Mouse (Mus musculus) neural tube, embryonic 13.5 days (tissue): ENCODE measurements at regions not wholly inside any gene's neighbourhood (a gene's known extent, or its start where the extent isn't known, plus 50 kb on each side); places are given as distances from the start of the nearest gene placed in this dataset.
A peak's percentile ranks its signal among the peaks of the same experiment; 100 is the strongest.

Experiments used
- ATAC-seq: fragments of 200-750 bp; cut with Nextera tagmentation; 2 replicates; pipeline ENCODE4 v1.8.0; 2017; ENCODE audit warnings: low read depth, mild to moderate bottlenecking, moderate TSS enrichment, moderate library complexity
- H3K27ac ChIP-seq: fragments of 300-500 bp; sonication (generic); replicated peaks from 2 replicates; pipeline ENCODE4 v1.5.1; 2015; ENCODE audit warnings: moderate library complexity, mild to moderate bottlenecking, inconsistent platforms
- H3K27me3 ChIP-seq: fragments of 300-500 bp; sonication (generic); 2 replicates; pipeline ENCODE4 v1.6.1; 2015; ENCODE audit warnings: mild to moderate bottlenecking, inconsistent platforms
- H3K36me3 ChIP-seq: fragments of 300-500 bp; sonication (generic); 2 replicates; pipeline ENCODE4 v1.6.1; 2015; ENCODE audit warnings: mild to moderate bottlenecking, inconsistent platforms
- H3K4me1 ChIP-seq: fragments of 300-500 bp; sonication (generic); replicated peaks from 2 replicates; pipeline ENCODE4 v1.6.1; 2015; ENCODE audit warnings: inconsistent platforms
- H3K4me2 ChIP-seq: fragments of 300-500 bp; sonication (generic); 2 replicates; pipeline ENCODE4 v1.6.1; 2015; ENCODE audit warnings: inconsistent platforms, mild to moderate bottlenecking, moderate library complexity
- H3K4me3 ChIP-seq: fragments of 300-500 bp; sonication (generic); 2 replicates; pipeline ENCODE4 v1.5.1; 2015; ENCODE audit warnings: mild to moderate bottlenecking, inconsistent platforms
- H3K9ac ChIP-seq: fragments of 300-500 bp; sonication (generic); 2 replicates; pipeline ENCODE4 v1.6.1; 2015; ENCODE audit warnings: moderate library complexity, mild to moderate bottlenecking, inconsistent platforms
- H3K9me3 ChIP-seq: fragments of 300-500 bp; sonication (generic); 2 replicates; pipeline ENCODE4 v1.6.1; 2016; ENCODE audit warnings: inconsistent platforms
- WGBS: fragments of 180-500 bp; shearing (Covaris S2); methylation state at CpG from one replicate; pipeline ENCODE4 v1.1.7; 2015; 5-methylcytosine and 5-hydroxymethylcytosine counted together

GRCm38 (mm10) chr1:61050346-61050745 is 72.6 kb downstream of the Icos start:
- H3K36me3 ChIP-seq, result no peaks in the 10 kb centered on the region
- H3K4me3 ChIP-seq, result no peak overlapping the region
- H3K4me2 ChIP-seq, result no peak overlapping the region
- WGBS, result 89% methylated on average over 4 of the region's 4 CpGs
- H3K27me3 ChIP-seq, result no peaks in the 10 kb centered on the region
- H3K9ac ChIP-seq, result no peak overlapping the region
- no peak for ATAC-seq
- no peak overlapping the region for H3K27ac ChIP-seq
- peaks cover 3% of the 10 kb centered on the region; the same call in 1 of the 2 replicates for H3K4me1 ChIP-seq
- H3K9me3 ChIP-seq, result no peaks in the 10 kb centered on the region

- Histone ChIP-seq H3K4me1 (peaks cover 3% of the 10 kb centered on the region; the same call in 1 of the 2 replicates), H3K4me3 (no peak overlapping the region), H3K9me3 (no peaks in the 10 kb centered on the region), H3K4me2 (no peak overlapping the region), H3K9ac (no peak overlapping the region), H3K36me3 (no peaks in the 10 kb centered on the region), H3K27ac (no peak overlapping the region), H3K27me3 (no peaks in the 10 kb centered on the region)
- ATAC-seq, result no peak
- 22% methylated on average over 1 of the region's 1 CpGs for WGBS
These were observed 75.9 kb downstream of the Icos start for GRCm38 (mm10) chr1:61053676-61054075.

GRCm38 (mm10) chr1:61054391-61054790 is 76.7 kb downstream of the Icos start:
- no peak overlapping the region for H3K27ac ChIP-seq
- no peak overlapping the region for H3K9ac ChIP-seq
- no peaks in the 10 kb centered on the region for H3K36me3 ChIP-seq
- peaks cover 3% of the 10 kb centered on the region; the same call in 1 of the 2 replicates for H3K4me1 ChIP-seq
- H3K27me3 ChIP-seq, result no peaks in the 10 kb centered on the region
- WGBS, result 92% methylated on average over 6 of the region's 6 CpGs
- no peaks in the 10 kb centered on the region for H3K9me3 ChIP-seq
- H3K4me3 ChIP-seq, result no peak overlapping the region
- no peak overlapping the region for H3K4me2 ChIP-seq
- no peak for ATAC-seq

DNA sequence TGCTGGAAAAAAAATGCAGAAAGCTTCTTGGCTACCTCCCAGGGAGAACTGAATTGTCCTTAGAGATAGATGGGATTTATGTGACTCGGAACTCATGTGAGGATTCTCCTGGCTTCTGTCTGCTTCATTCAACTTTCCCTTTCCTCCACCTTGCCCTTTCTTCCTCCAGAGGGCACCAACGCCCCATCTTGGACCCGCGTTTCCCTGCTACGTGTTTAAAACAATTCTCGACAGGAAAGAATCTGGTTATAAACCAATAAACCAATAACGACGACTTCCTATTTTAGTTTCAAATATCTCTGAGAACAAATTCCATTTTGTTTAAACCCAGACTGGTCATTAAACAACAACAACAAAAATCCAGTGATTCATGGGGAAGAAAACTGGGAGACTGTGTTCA is 77.4 kb downstream of the Icos start:
- Histone ChIP-seq H3K4me2 (peak overlapping the region; percentile 43), H3K9me3 (no peaks in the 10 kb centered on the region), H3K9ac (no peak overlapping the region), H3K27ac (no peak overlapping the region), H3K27me3 (no peaks in the 10 kb centered on the region), H3K4me3 (no peak overlapping the region), H3K36me3 (no peaks in the 10 kb centered on the region), H3K4me1 (peaks cover 5% of the 10 kb centered on the region; the same call in 1 of the 2 replicates)
- 2% methylated on average over 8 of the region's 8 CpGs for WGBS
- ATAC-seq, result peak; percentile 50; the same call in 1 of the 2 replicates

GRCm38 (mm10) chr1:61059910-61060536 is 82.3 kb downstream of the Icos start:
- H3K4me2 ChIP-seq, result no peak overlapping the region
- no peak overlapping the region for H3K27ac ChIP-seq
- no peaks in the 10 kb centered on the region for H3K9me3 ChIP-seq
- H3K27me3 ChIP-seq, result no peaks in the 10 kb centered on the region
- 32% methylated on average over 11 of the region's 11 CpGs for WGBS
- H3K9ac ChIP-seq, result no peak overlapping the region
- no peak for ATAC-seq
- H3K36me3 ChIP-seq, result no peaks in the 10 kb centered on the region
- no peak overlapping the region for H3K4me3 ChIP-seq
- peaks cover 3% of the 10 kb centered on the region; the same call in 1 of the 2 replicates for H3K4me1 ChIP-seq

DNA sequence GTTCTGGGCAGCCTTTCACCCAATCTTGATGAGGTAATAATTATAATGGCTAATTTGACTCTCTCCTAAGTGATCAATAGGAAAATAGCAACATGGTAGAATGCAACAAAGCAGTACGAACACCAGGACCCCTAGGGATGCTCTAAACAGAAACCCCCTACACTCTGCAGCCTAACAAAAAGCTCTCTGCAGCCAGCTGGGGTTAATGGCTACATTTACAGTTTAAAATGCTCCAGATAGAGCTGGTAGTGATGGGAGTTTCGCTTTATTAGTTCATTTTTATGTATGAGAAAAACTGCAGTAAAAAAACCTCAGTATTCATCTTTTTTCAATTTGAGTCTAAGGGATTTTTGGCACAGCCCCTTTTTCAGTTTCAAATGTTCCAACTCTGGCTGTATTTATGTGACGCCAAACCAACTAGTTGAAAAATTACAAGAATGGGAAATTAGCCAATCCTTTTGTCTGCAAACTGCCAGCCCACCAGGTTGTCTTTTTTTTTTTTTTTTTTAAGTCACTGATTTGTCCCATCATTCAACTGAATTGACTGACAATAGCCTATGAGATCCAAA is 84.2 kb downstream of the Icos start:
- H3K27ac ChIP-seq, result peak overlapping the region; percentile 67
- H3K27me3 ChIP-seq, result no peaks in the 10 kb centered on the region
- no peak overlapping the region for H3K9ac ChIP-seq
- no peak for ATAC-seq
- no peaks in the 10 kb centered on the region for H3K9me3 ChIP-seq
- 27% methylated on average over 3 of the region's 3 CpGs for WGBS
- H3K4me1 ChIP-seq, result peaks cover 3% of the 10 kb centered on the region; the same call in 1 of the 2 replicates
- no peak overlapping the region for H3K4me2 ChIP-seq
- no peaks in the 10 kb centered on the region for H3K36me3 ChIP-seq
- H3K4me3 ChIP-seq, result no peak overlapping the region

GRCm38 (mm10) chr1:61068112-61068511 is 90.4 kb downstream of the Icos start:
- H3K4me3 ChIP-seq, result no peak overlapping the region
- H3K9ac ChIP-seq, result no peak overlapping the region
- no peak for ATAC-seq
- H3K36me3 ChIP-seq, result no peaks in the 10 kb centered on the region
- 87% methylated on average over 6 of the region's 6 CpGs for WGBS
- H3K27ac ChIP-seq, result no peak overlapping the region
- H3K9me3 ChIP-seq, result no peaks in the 10 kb centered on the region
- H3K4me2 ChIP-seq, result no peak overlapping the region
- no peaks in the 10 kb centered on the region for H3K27me3 ChIP-seq
- H3K4me1 ChIP-seq, result no peaks in the 10 kb centered on the region

- no peak for ATAC-seq
- Histone ChIP-seq H3K9ac (no peak overlapping the region), H3K9me3 (no peaks in the 10 kb centered on the region), H3K4me1 (no peaks in the 10 kb centered on the region), H3K27ac (no peak overlapping the region), H3K27me3 (no peaks in the 10 kb centered on the region), H3K36me3 (no peaks in the 10 kb centered on the region), H3K4me2 (no peak overlapping the region), H3K4me3 (no peak overlapping the region)
- WGBS, result 41% methylated on average over 2 of the region's 2 CpGs
These were observed 96.4 kb downstream of the Icos start for GRCm38 (mm10) chr1:61074127-61074526.

DNA sequence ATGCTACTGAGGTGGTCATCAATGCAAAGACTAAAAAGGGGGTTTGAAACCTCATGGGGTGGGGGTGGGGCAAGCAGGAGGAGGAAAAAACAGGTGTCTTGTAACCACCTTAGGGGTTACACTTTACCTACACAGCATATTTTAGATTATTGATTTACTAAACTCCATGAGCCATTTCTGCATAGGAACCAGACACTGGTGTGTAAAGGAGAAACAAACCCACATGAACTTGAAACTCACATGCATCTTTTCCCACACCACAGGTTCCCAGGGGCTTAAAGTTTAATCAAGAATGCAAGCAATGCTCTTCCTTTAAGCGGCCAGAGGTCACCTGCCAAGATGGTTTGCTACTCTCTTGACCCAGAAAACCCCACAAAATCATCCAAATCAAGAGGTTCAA is 97.6 kb downstream of the Icos start:
- Histone ChIP-seq H3K9ac (no peak overlapping the region), H3K4me2 (no peak overlapping the region), H3K4me3 (no peak overlapping the region), H3K27ac (no peak overlapping the region), H3K27me3 (no peaks in the 10 kb centered on the region), H3K4me1 (no peaks in the 10 kb centered on the region), H3K36me3 (no peaks in the 10 kb centered on the region), H3K9me3 (no peaks in the 10 kb centered on the region)
- WGBS, result 90% methylated on average over 1 of the region's 1 CpGs
- no peak for ATAC-seq

DNA sequence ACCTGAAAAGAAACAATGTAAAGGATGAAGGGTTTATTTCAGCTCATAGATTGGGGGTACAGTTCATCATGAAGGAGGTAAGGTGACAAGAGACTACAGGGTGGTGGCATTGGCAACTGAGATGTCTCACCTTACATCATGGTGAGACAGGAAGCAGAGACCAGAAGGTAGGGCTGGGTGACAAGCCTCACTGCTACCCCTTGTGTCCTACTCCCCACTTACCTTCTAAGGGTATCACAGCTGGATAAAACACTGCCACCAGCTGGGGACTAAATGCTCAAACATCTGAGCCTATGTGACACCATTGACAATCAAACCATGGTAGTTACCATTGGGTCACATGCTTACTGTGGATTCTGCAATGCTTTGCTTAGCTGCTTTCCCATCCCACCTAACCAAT is 107.0 kb downstream of the Icos start:
- H3K9me3 ChIP-seq, result no peaks in the 10 kb centered on the region
- H3K4me2 ChIP-seq, result no peak overlapping the region

DNA sequence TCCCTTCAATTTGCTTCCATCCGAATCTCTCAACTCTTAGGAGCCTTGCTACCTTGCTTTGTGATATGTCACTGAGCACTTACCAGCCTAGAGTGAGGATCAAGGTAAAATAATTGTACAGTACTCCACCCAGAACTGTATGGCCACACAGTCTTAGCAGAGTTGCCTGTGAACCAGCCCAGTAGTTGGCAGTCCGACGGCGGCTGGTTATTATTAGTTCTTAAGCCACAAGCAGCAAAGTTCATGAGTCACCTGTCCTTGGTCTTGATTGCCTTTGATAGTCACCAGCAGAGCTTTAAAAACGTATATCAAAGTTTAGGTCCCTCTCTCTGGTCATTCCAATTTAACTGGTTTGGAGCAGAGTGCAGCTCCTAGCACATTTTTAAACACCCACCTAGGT is 109.1 kb downstream of the Icos start:
- H3K4me3 ChIP-seq, result no peak overlapping the region
- no peak overlapping the region for H3K9ac ChIP-seq
- H3K36me3 ChIP-seq, result no peaks in the 10 kb centered on the region
- no peak for ATAC-seq
- peaks cover 9% of the 10 kb centered on the region for H3K4me1 ChIP-seq
- H3K27me3 ChIP-seq, result no peaks in the 10 kb centered on the region
- no peaks in the 10 kb centered on the region for H3K9me3 ChIP-seq
- H3K27ac ChIP-seq, result no peak overlapping the region
- no peak overlapping the region for H3K4me2 ChIP-seq
- 90% methylated on average over 5 of the region's 5 CpGs for WGBS

More for the DNA sequence above, 107.0 kb downstream of the Icos start:
- Histone ChIP-seq H3K36me3 (no peaks in the 10 kb centered on the region), H3K4me1 (no peaks in the 10 kb centered on the region), H3K27me3 (no peaks in the 10 kb centered on the region), H3K27ac (no peak overlapping the region), H3K9ac (no peak overlapping the region), H3K4me3 (no peak overlapping the region)
- ATAC-seq, result no peak

DNA sequence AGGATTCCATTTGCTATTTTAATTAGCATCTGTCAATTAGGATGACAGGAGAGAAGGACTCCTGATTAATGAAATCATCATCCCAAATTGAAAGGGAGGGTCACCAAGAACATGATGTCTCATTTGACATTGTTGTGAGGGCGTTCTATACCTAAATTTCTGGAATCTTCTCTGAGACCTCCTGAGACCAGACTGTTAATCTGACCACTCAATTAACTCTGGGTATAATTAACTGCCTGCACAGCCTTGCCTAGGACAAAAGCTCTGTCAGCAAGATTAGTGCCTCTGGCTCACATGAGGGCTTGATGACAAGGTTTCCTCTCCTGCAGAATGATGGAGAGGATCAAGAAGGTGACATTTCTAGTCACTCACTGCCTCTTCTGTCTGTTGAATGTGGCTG is 113.1 kb downstream of the Icos start:
- ATAC-seq, result no peak
- Histone ChIP-seq H3K4me1 (peaks cover 9% of the 10 kb centered on the region), H3K36me3 (no peaks in the 10 kb centered on the region), H3K4me2 (no peak overlapping the region), H3K4me3 (no peak overlapping the region), H3K27me3 (no peaks in the 10 kb centered on the region), H3K9me3 (no peaks in the 10 kb centered on the region), H3K27ac (no peak overlapping the region), H3K9ac (no peak overlapping the region)
- WGBS, result 37% methylated on average over 1 of the region's 1 CpGs
